Mouse (Mus musculus) macrophage (primary cell): ENCODE results near the gene A230050P20Rik. TPM values are rescaled to one million over a fixed set of nuclear protein-coding genes. Genes with fewer than 3 reads are reported as not detected.

Experiments used
- H3K27ac ChIP-seq: fragments of 350-480 bp; formaldehyde crosslinking; 2 replicates; pipeline ENCODE4 v1.9.0; 2021
- H3K36me3 ChIP-seq: fragments of 350-480 bp; formaldehyde crosslinking; 2 replicates; pipeline ENCODE4 v1.9.0; 2021; ENCODE audit errors: inconsistent target
- H3K4me3 ChIP-seq: fragments of 350-480 bp; formaldehyde crosslinking; 2 replicates; pipeline ENCODE4 v1.9.0; 2021; ENCODE audit errors: inconsistent target
- H3K79me2 ChIP-seq: fragments of 350-480 bp; formaldehyde crosslinking; 2 replicates; pipeline ENCODE4 v1.9.0; 2021; ENCODE audit errors: inconsistent target
- WGBS: methylation state at CpG from one replicate; pipeline ENCODE4 v1.1.7; 2026; ENCODE audit warnings: inconsistent platforms; ENCODE audit not compliant: missing documents; 5-methylcytosine and 5-hydroxymethylcytosine counted together
- polyA plus RNA-seq: library from polyadenylated mRNA; stranded (reverse); fragments of 250-400 nt; gene quantifications from 3 replicates; pipeline ENCODE4 v1.2.4, GENCODE M21; 2018; ENCODE audit warnings: inconsistent platforms

A230050P20Rik gene
- polyA plus RNA-seq, 1 experiment from 2014 or later, result 12.0 TPM

DNA sequence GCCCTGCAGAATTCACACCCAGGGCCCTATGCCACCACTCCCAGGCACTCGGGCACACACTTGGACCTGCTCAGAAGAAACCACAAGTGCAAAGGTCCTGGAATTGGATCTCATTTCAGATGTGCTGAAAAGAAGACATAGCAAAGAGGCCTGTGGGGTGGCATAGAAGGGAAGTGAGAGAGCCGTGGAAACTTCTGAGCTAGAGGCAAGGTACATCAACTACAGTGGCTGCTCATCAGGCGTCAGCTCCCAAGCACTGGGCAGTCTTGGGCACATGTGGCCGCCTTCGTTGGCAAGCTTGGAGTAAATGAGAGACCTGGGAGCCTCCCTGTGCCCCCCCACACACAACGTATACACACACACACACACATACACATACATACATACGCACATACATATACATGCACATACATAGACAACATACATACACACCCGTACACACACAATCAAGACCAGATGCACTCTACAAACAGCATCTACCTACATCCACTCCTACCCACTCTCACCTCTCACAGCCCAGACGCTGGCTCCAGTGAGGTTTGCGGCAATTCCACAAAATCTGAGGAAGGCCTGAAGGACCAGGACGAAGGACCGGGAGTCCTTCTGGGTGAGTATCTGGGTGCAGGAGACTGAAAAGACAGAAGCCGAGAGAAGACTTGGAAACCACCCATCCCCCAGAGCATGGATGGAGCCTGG, 10.8 kb downstream of the A230050P20Rik start, which contains the start of gene Angptl6:
Gene Angptl6, minus strand, starts transcription at position 631 of the 696 bp plus-strand sequence.
- Histone ChIP-seq H3K4me3 (peak within 1 kb of the TSS; percentile 31), H3K36me3 (no peaks in the 10 kb centered on the region), H3K27ac (peak within 1 kb of the TSS; percentile 60), H3K79me2 (no peaks in the 10 kb centered on the region)
- 81% methylated on average over 13 of the region's 13 CpGs for WGBS

DNA sequence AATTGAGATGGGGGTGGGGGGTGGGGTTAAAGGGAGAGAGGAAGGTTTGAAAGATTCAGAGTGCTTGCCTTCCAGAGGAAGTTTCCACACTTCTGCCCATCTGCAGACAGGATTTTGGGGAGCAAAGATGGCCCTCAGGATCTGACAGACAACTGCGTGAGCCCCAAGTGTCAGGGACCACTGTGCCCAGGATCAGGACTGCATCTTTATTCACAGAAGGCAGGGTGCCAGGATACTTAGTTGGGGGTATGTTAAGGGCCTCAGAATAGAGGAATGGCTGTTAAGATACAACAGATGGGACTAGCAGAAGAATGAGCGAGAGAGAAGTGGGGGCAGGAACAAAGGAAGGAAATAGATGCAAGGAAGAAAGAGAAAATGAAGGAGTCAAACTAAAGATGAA, 18.1 kb downstream of the A230050P20Rik start:
- Histone ChIP-seq H3K27ac (no peak overlapping the region), H3K4me3 (no peak overlapping the region), H3K79me2 (peaks cover 18% of the 10 kb centered on the region), H3K36me3 (peaks cover 13% of the 10 kb centered on the region; the same call in 1 of the 2 replicates)
- WGBS, result 87% methylated on average over 2 of the region's 2 CpGs

DNA sequence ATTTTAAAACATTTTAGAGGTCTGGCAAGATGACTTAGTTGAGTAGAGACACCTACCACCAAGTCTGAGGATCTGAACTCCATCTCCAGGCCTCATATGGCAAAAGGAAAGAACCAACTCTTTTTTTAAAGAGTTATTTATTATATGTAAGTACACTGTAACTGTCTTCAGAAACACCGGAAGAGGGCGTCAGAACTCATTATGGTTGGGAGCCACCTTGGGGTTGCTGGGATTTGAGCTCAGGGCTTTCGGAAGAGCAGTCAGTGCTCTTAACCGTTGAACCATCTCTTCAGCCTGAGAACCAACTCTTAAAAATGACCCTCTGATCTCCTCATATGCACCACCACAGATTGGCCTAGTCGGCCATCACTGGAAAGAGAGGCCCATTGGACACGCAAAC, 18.7 kb downstream of the A230050P20Rik start:
- Histone ChIP-seq H3K4me3 (no peak overlapping the region; the same call in 1 of the 2 replicates), H3K27ac (no peak overlapping the region)
- WGBS, result 91% methylated on average over 4 of the region's 6 CpGs

DNA sequence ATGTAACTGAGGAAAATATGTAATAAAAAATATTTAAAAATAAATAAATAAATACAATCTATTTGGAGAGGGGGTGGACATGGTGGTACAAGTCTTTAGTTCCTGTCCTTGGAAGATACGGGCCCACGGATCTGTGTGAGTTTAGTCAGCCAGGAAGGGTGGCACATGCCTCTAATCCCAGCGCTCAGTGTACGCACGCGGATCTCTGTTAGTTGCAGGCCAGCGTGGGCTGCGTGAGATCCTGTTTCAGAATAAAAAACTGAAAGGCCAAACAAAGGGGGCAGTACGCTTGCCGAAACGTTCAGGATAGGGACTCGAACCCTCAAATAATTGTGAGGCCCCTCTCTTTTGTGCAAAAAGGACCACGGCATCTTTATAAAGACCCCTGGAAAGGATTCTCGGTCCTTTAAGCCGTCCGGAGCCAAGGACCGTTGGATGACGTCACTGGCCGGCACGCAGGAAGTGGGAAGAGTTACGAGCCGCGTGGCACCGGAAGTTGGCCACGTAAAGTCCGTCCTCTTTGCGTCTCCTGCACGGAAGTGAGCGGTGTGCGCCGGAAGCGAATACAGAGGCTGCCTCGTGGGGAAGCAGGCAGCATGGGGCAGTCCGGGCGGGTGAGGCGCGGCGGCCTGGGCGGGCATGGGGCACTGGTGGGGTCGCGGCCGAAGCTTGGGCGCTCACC, 19.4 kb downstream of the A230050P20Rik start, which contains the start of gene Ppan:
Gene Ppan, plus strand, starts transcription at position 472 of the 682 bp plus-strand sequence.
- 1% methylated on average over 40 of the region's 43 CpGs for WGBS
- Histone ChIP-seq H3K27ac (peak within 1 kb of the TSS; percentile 68), H3K4me3 (peak within 1 kb of the TSS; percentile 72), H3K79me2 (peaks cover 18% of the 10 kb centered on the region), H3K36me3 (peaks cover 20% of the 10 kb centered on the region; the same call in 1 of the 2 replicates)

More for the DNA sequence above, 18.7 kb downstream of the A230050P20Rik start:
- Histone ChIP-seq H3K36me3 (peaks cover 18% of the 10 kb centered on the region; the same call in 1 of the 2 replicates), H3K79me2 (peaks cover 18% of the 10 kb centered on the region)

DNA sequence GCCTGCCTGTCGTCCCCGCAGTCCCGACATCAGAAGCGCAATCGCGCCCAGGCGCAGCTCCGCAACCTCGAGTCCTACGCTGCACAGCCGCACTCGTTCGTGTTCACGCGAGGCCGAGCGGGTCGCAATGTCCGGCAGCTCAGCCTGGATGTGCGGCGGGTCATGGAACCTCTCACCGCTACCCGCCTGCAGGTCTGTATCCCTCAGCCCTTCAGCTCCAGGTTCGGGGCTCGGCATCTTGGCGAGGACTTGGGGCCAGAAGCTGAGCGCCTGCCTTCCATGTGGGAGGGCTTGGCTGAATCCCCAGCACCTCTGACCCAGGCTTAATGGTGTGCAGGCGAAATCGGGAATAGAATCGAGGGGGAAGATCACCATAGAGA, 19.9 kb downstream of the A230050P20Rik start:
- peak overlapping the region; percentile 39 for H3K27ac ChIP-seq
- H3K4me3 ChIP-seq, result peak overlapping the region; percentile 72
- peaks cover 18% of the 10 kb centered on the region for H3K79me2 ChIP-seq
- WGBS, result under 1% methylated on average over 30 of the region's 30 CpGs
- H3K36me3 ChIP-seq, result peaks cover 25% of the 10 kb centered on the region; the same call in 1 of the 2 replicates

DNA sequence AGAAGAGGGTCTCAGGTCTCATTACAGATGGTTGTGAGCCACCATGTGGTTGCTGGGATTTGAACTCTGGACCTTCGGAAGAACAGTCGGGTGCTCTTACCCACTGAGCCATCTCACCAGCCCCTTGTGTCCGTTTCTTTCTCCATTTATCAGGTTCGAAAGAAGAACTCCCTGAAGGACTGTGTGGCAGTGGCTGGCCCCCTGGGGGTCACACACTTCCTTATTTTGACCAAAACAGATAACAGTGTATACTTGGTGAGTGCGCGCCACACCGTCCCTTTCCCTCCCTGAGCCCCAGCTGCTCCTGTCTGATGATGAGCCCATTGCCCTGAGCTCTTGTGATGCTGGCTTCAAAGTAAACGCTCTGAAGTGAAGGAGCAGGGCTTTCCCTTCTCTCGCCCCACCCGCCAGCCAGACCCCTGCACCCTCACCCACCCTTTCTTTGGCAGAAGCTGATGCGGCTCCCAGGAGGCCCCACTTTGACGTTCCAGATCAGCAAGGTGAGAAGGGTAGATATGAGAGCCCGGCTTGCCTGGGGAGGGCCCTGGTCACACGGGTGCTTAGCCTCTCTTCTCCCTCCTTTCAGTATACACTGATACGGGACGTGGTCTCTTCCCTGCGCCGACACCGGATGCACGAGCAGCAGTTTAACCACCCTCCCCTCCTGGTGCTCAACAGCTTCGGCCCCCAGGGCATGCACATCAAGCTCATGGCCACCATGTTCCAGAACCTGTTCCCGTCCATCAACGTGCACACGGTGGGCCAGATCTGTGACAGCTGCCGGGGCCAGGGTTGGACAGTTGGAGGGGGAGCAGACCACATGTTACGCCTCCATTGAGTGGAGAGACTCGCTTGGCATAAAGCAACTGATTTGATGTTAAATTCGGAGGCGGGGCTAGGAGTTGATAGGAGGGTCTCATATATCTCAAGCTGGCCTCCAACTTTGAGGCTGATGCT, 21.0 kb downstream of the A230050P20Rik start:
- 74% methylated on average over 28 of the region's 29 CpGs for WGBS
- peaks cover 36% of the 10 kb centered on the region; the same call in 1 of the 2 replicates for H3K36me3 ChIP-seq
- peaks cover 18% of the 10 kb centered on the region for H3K79me2 ChIP-seq
- peak overlapping the region; percentile 72 for H3K4me3 ChIP-seq
- no peak overlapping the region for H3K27ac ChIP-seq

DNA sequence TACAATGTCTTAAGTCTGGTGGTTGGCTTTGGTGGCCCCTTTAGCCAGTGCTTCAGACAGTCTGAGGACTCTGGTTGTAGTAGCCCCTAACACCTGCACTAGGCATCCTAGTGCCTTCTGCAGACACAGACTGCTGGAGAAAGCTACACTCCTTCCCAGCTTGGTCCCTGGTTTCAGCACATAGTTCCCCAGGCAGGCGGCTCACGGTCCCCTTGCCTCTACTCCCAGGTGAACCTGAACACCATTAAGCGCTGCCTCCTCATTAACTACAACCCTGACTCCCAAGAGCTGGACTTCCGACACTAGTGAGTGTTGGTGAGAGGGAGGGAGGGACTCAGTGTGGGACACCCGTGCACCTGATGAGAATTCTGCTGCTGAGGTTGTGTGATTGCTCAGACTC, 22.0 kb downstream of the A230050P20Rik start:
- WGBS, result 93% methylated on average over 5 of the region's 5 CpGs
- H3K36me3 ChIP-seq, result peaks cover 43% of the 10 kb centered on the region
- no peak overlapping the region for H3K27ac ChIP-seq
- no peak overlapping the region for H3K4me3 ChIP-seq
- peaks cover 18% of the 10 kb centered on the region for H3K79me2 ChIP-seq

DNA sequence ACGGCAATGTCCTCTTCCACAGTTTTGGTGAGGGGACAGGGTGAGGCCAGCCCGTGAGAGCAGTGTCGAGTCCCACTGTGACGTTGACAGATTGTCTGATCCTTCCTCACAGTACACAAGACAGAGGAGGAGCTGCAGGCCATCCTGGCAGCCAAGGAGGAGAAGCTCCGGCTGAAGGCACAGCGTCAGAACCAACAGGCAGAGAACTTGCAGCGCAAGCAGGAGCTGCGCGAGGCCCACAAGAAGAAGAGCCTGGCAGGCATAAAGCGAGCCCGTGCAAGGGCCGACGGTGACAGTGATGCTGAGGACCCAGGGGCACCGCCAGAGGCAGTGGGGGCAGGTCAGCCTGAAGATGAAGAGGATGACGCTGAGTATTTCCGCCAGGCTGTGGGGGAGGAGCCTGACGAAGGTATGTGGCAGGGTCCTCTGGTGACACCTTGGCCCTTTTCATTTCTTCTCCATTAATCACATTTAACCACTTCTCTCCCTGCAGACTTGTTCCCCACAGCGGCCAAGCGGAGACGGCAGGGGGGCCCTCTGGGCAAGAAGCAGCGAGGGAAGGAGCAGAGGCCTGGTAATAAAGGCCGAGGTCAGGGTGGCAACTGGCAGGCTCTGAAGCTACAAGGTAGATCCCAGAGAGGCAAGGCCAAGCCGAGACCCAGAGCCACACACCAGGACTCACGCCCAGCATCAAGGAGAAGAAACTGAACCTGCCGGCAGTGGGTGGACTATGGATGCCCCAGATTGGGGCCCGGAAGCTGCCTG, 23.1 kb downstream of the A230050P20Rik start:
- 91% methylated on average over 26 of the region's 26 CpGs for WGBS
- Histone ChIP-seq H3K4me3 (no peak overlapping the region), H3K27ac (no peak overlapping the region), H3K36me3 (peaks cover 52% of the 10 kb centered on the region), H3K79me2 (peaks cover 29% of the 10 kb centered on the region)

DNA sequence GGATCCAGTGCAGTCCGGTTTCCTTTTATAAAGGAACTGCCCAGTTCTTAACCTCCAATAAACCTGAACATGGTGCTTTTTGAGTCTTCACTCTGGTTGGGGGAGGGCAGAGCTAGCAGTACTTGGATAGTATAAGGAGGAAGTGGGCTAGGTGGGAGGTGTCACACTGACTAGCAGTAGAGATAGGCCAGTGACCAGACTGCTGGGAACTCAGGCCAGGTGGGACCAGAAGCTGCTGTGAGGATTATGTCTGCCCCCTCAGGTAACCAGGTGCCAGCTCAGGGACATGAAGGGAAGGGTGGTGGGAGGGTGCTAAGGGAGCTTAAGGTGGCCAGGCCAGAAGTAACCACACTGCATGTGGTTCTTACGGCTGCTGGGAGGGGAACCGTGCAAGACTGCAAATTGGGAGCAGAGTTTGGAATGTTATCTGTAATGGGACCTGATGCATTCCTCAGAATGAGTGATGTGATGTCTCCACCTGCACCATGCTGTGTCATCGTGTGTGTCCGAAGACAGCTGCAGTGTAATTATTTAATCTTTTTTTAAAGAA, 23.7 kb downstream of the A230050P20Rik start:
- Histone ChIP-seq H3K4me3 (no peak overlapping the region), H3K27ac (no peak overlapping the region), H3K79me2 (peaks cover 35% of the 10 kb centered on the region), H3K36me3 (peaks cover 52% of the 10 kb centered on the region)
- WGBS, result 81% methylated on average over 5 of the region's 5 CpGs

DNA sequence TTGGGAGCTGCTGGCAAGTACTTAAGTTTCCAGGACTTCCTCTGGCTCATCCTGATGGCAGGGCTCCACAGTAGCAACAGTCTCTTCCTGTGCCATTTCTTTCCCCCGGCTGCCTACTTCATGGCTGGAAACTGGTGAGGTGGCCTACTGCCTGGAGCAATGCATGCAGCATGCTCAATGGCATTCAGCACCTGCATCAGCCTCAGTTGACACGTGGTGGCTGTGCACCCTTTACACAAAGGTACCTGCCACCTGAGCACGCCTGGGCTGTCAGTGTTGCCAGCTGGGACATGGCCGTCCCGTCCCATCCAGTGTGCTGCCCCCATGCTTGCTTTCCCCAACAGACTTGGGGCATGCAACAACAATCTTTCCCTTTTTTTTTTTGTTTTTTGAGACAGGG, 24.6 kb downstream of the A230050P20Rik start:
- 82% methylated on average over 5 of the region's 5 CpGs for WGBS
- peaks cover 52% of the 10 kb centered on the region for H3K36me3 ChIP-seq

DNA sequence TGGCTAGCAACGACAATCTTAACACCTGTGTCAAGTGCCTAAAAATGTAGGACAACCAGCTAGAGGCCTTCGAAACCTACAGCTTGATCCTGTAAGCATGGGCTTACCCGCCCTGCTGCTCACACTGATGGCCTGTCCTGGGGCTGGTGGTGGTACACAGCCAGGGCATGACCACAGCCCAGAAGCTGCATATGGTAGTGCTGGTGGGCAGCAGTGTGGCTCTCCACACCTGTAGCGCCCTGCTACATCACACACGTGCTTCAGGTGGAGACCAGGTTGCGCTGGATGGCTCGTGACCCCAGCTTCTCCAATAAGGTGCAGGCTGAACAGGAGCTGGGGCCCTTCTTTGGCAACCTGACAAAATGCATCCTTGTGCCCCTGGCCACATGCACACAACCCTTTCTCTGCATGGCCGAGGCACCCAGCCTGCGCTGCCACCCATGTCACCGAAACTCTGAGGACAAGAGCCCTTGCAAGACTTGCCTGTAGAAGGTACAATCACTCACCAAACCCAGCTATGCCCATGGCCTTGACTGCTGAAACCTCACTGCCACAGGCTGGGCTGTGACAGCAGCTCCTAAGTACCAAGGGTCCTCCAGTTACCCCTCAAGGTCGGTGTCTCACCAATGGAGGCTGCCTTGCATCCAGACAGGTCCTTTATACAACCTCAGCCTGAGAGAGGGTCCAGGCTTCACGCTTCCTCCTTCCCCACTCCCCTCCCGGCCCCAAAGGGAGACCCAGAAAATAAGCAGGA, 25.3 kb downstream of the A230050P20Rik start:
- H3K4me3 ChIP-seq, result no peak overlapping the region
- WGBS, result 89% methylated on average over 12 of the region's 13 CpGs
- peaks cover 52% of the 10 kb centered on the region for H3K36me3 ChIP-seq
- H3K27ac ChIP-seq, result no peak overlapping the region
- H3K79me2 ChIP-seq, result peaks cover 39% of the 10 kb centered on the region

More for the DNA sequence above, 24.6 kb downstream of the A230050P20Rik start:
- no peak overlapping the region for H3K4me3 ChIP-seq
- H3K27ac ChIP-seq, result no peak overlapping the region
- H3K79me2 ChIP-seq, result peaks cover 44% of the 10 kb centered on the region

DNA sequence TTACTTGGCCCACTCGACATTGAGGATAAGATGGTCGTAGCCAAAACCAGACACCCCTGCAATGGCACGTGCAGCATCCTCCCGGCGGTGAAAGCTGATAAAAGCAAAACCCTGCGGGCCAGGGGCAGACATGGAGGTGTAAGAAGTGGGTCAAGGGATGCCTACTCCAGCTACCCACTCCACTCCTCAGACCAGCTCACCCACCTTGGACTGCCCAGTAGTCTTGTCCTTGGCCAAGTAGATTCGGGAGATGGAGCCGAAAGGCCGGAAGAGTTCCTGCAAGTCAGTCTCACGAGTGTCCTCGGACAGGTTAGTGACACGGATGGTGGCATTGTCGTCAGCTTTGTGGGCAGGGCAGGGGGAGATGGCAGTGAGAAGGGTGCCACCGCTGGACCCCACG, 26.2 kb downstream of the A230050P20Rik start:
- Histone ChIP-seq H3K79me2 (peaks cover 30% of the 10 kb centered on the region), H3K27ac (no peak overlapping the region), H3K36me3 (peaks cover 52% of the 10 kb centered on the region), H3K4me3 (no peak overlapping the region)
- 93% methylated on average over 15 of the region's 15 CpGs for WGBS

DNA sequence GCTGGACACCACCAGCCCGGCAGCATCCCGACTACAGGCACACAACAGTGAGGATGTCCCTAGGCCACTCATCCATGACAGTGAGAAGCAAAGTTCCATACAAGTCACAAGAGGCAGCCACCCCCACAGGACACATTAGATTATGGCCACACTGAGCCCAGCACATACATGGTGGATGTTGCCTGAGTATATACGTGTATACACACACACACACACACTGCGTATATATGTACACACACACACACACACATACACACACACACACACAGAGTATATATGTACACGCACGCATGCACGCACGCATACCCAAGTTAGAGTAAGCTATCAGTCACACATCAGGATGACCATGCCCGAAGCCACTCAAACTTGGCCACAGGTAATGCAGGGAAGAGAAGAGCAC, 26.9 kb downstream of the A230050P20Rik start:
- Histone ChIP-seq H3K4me3 (no peak overlapping the region), H3K27ac (no peak overlapping the region), H3K79me2 (peaks cover 26% of the 10 kb centered on the region), H3K36me3 (peaks cover 50% of the 10 kb centered on the region)
- 98% methylated on average over 8 of the region's 9 CpGs for WGBS
